Mouse (Mus musculus) olfactory bulb, adult 2 months (tissue): Measurements from ENCODE around the gene Clk2.

Experiments
- CTCF ChIP-seq: fragments of 200-500 bp; IDR thresholded peaks from 2 replicates; pipeline ENCODE4 v1.5.1; 2012; ENCODE audit warnings: low read depth, mild to moderate bottlenecking, low read length, moderate library complexity; ENCODE audit not compliant: insufficient read depth
- POLR2A ChIP-seq: fragments of 200-500 bp; IDR thresholded peaks from 2 replicates; pipeline ENCODE4 v1.6.1; 2012; ENCODE audit warnings: mild to moderate bottlenecking, low read depth, low read length, moderate library complexity; ENCODE audit not compliant: insufficient read depth

GRCm38 (mm10) chr3:89215853-89216252 is 51.3 kb downstream of the Clk2 start:
- TF ChIP-seq CTCF (peak; percentile 42; the same call in 1 of the 2 replicates), POLR2A (no peak)
